Mouse (Mus musculus): ENCODE results near the gene Khdc1c. TPM values are rescaled to one million over a fixed set of nuclear protein-coding genes. Genes with fewer than 3 reads are reported as not detected.
"Not testable (repeated sequence)": the region's sequence is repeated elsewhere in the genome, so short reads cannot be mapped to it uniquely, and the experiment has no call there.

Gene Khdc1c
- polyA plus RNA-seq, 1 experiment from 2014 or later = not detected

DNA sequence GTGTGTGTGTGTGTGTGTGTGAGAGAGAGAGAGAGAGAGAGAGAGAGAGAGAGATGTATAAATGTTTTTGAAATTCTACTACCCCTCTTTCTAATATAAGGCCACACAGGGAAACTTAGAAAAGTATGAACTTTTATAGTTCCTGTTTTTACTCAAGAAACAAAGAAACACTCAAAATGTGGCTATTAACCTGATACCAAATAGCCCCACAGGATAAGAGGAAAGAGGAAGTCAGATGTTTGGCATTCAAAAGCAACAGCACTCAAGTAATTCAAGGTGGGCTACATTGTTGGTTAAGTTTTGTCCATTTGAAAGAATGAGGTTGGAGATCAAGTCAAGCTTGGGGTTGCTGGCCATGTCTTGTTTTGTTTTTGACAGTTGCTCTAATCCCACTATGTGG is 32.3 kb upstream of the Khdc1c start:
- Histone ChIP-seq H3K9me3 (ENCODE audit: control insufficient read depth, low read length) (no peaks in the 10 kb centered on the region), H3K4me2 (ENCODE audit: low read depth, severe bottlenecking) (no peak overlapping the region), H3K27me3 (ENCODE audit: control insufficient read depth, insufficient read depth, low read length) (no peaks in the 10 kb centered on the region), H3K36me3 (ENCODE audit: control insufficient read depth, insufficient read depth, low read length) (no peaks in the 10 kb centered on the region), H3K27ac (replicated peaks; ENCODE audit: low read depth, low read length) (no peak overlapping the region), H3K4me1 (ENCODE audit: control insufficient read depth, insufficient read depth, low read length) (no peaks in the 10 kb centered on the region), H3K9ac (ENCODE audit: low read length) (no peak overlapping the region), H3K4me3 (ENCODE audit: low read depth, low read length) (no peak overlapping the region)
- DNase-seq (ENCODE audit: low spot score) (no peak), ATAC-seq (ENCODE audit: insufficient number of reproducible peaks, low FRiP score, low TSS enrichment, low read depth) (no peak)

DNA sequence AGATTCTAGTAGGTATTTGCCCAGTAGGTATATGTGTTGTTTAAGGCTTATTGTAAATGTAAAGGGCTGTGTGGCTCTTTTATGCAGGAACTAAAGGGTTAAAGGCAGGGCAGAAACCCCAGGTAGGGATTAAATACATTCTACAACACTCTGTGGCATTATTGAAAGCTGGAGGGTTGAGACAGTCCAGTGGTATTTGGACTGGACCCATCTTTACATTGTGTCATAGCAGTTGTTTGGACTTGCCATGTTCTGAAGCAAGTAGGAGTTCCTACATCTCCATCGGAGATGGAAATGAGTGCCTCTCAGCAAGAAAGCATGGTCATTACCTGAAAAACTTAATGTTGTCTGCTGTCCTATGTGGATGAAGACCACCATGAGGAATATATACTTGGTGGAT is 27.4 kb upstream of the Khdc1c start:
- 100% methylated on average over 1 of the region's 1 CpGs for WGBS
- ATAC-seq (ENCODE audit: insufficient number of reproducible peaks, low FRiP score, low TSS enrichment, low read depth) (no peak), DNase-seq (ENCODE audit: low spot score) (no peak)
- Histone ChIP-seq H3K9me3 (ENCODE audit: control insufficient read depth, low read length) (no peaks in the 10 kb centered on the region), H3K4me1 (ENCODE audit: control insufficient read depth, insufficient read depth, low read length) (no peaks in the 10 kb centered on the region), H3K27ac (replicated peaks; ENCODE audit: low read depth, low read length) (no peak overlapping the region), H3K36me3 (ENCODE audit: control insufficient read depth, insufficient read depth, low read length) (no peaks in the 10 kb centered on the region), H3K27me3 (ENCODE audit: control insufficient read depth, insufficient read depth, low read length) (no peaks in the 10 kb centered on the region), H3K4me2 (ENCODE audit: low read depth, severe bottlenecking) (no peak overlapping the region), H3K9ac (ENCODE audit: low read length) (no peak overlapping the region), H3K4me3 (ENCODE audit: low read depth, low read length) (no peak overlapping the region)

GRCm38 (mm10) chr1:21344253-21344652 is 23.9 kb upstream of the Khdc1c start:
- WGBS = 63% methylated on average over 4 of the region's 4 CpGs
- H3K27me3 ChIP-seq (ENCODE audit: control insufficient read depth, insufficient read depth, low read length) = no peaks in the 10 kb centered on the region
- no peak overlapping the region for H3K27ac ChIP-seq (replicated peaks; ENCODE audit: low read depth, low read length)
- ATAC-seq (ENCODE audit: insufficient number of reproducible peaks, low FRiP score, low TSS enrichment, low read depth) (no peak), DNase-seq (ENCODE audit: low spot score) (peak; percentile 27)
- no peak overlapping the region for H3K9ac ChIP-seq (ENCODE audit: low read length)
- no peak overlapping the region for H3K4me3 ChIP-seq (ENCODE audit: low read depth, low read length)
- no peaks in the 10 kb centered on the region for H3K36me3 ChIP-seq (ENCODE audit: control insufficient read depth, insufficient read depth, low read length)
- no peaks in the 10 kb centered on the region for H3K4me1 ChIP-seq (ENCODE audit: control insufficient read depth, insufficient read depth, low read length)
- H3K4me2 ChIP-seq (ENCODE audit: low read depth, severe bottlenecking) = no peak overlapping the region
- H3K9me3 ChIP-seq (ENCODE audit: control insufficient read depth, low read length) = no peaks in the 10 kb centered on the region

- H3K9me3 ChIP-seq (ENCODE audit: control insufficient read depth, low read length); H3K4me3 ChIP-seq (ENCODE audit: low read depth, low read length); H3K4me1 ChIP-seq (ENCODE audit: control insufficient read depth, insufficient read depth, low read length); H3K27ac ChIP-seq (replicated peaks; ENCODE audit: low read depth, low read length); H3K36me3 ChIP-seq (ENCODE audit: control insufficient read depth, insufficient read depth, low read length); H3K9ac ChIP-seq (ENCODE audit: low read length); H3K4me2 ChIP-seq (ENCODE audit: low read depth, severe bottlenecking); DNase-seq (ENCODE audit: low spot score); ATAC-seq (ENCODE audit: insufficient number of reproducible peaks, low FRiP score, low TSS enrichment, low read depth); H3K27me3 ChIP-seq (ENCODE audit: control insufficient read depth, insufficient read depth, low read length): not testable (repeated sequence)
- WGBS = 89% methylated on average over 7 of the region's 7 CpGs
These were observed 23.4 kb upstream of the Khdc1c start for GRCm38 (mm10) chr1:21344752-21345151.

DNA sequence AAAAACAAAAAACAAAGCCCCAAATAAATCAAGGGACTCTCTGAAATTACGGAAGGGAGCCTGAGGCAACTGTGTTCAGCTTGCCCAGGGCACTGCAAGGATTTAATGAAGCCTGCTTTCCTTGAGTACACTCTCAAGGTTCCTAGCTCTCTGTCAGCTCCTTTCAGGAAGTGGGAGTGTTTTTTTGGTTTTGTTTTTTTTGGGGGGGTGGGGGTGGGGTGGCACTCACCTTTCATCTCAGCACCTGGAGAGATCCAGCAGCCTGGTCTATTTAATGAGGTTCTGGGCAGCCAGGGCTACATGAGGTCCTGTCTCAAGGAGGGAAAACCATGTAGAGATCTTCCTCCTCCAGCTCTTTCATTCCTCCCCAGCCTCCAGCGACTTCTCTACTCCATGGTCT is 18.8 kb upstream of the Khdc1c start, which contains the start of gene Khdc1a:
Gene Khdc1a (plus strand): TSS at position 301 of the 400 bp plus-strand sequence.
- H3K27me3 ChIP-seq (ENCODE audit: control insufficient read depth, insufficient read depth, low read length) = no peaks in the 10 kb centered on the region
- ATAC-seq (ENCODE audit: insufficient number of reproducible peaks, low FRiP score, low TSS enrichment, low read depth) (no peak), DNase-seq (ENCODE audit: low spot score) (no peak)
- H3K4me1 ChIP-seq (ENCODE audit: control insufficient read depth, insufficient read depth, low read length) = no peaks in the 10 kb centered on the region
- no peak within 1 kb of the TSS for H3K4me2 ChIP-seq (ENCODE audit: low read depth, severe bottlenecking)
- H3K9me3 ChIP-seq (ENCODE audit: control insufficient read depth, low read length) = no peaks in the 10 kb centered on the region
- no peak within 1 kb of the TSS for H3K9ac ChIP-seq (ENCODE audit: low read length)
- no peak within 1 kb of the TSS for H3K27ac ChIP-seq (replicated peaks; ENCODE audit: low read depth, low read length)
- H3K4me3 ChIP-seq (ENCODE audit: low read depth, low read length) = no peak within 1 kb of the TSS
- H3K36me3 ChIP-seq (ENCODE audit: control insufficient read depth, insufficient read depth, low read length) = no peaks in the 10 kb centered on the region
- WGBS = 63% methylated on average over 2 of the region's 2 CpGs

DNA sequence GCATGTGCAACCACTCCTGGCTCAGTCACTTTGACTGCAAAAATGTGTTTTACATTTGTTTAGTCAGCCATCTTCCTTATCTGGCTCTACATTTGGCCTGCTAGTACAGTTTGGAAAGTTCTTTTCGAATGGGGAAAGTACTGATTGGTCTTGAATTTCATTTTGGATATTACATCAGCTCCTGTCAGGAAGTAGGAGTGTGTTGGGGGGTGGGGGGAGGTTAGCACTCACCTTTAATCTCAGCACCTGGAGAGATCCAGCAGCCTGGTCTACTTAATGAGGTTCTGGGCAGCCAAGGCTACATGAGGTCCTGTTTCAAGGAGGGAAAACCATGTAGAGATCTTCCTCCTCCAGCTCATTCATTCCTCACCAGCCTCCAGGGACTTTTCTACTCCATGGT is 15.1 kb downstream of the Khdc1c start, which contains the start of gene Khdc1b:
Gene Khdc1b (plus strand): TSS at position 301 of the 400 bp plus-strand sequence.
- no peaks in the 10 kb centered on the region for H3K9me3 ChIP-seq (ENCODE audit: control insufficient read depth, low read length)
- H3K27ac ChIP-seq (replicated peaks; ENCODE audit: low read depth, low read length) = no peak within 1 kb of the TSS
- DNase-seq (ENCODE audit: low spot score) (no peak), ATAC-seq (ENCODE audit: insufficient number of reproducible peaks, low FRiP score, low TSS enrichment, low read depth) (no peak)
- H3K27me3 ChIP-seq (ENCODE audit: control insufficient read depth, insufficient read depth, low read length) = no peaks in the 10 kb centered on the region
- no peak within 1 kb of the TSS for H3K4me2 ChIP-seq (ENCODE audit: low read depth, severe bottlenecking)
- no peak within 1 kb of the TSS for H3K4me3 ChIP-seq (ENCODE audit: low read depth, low read length)
- no peak within 1 kb of the TSS for H3K9ac ChIP-seq (ENCODE audit: low read length)
- H3K4me1 ChIP-seq (ENCODE audit: control insufficient read depth, insufficient read depth, low read length) = no peaks in the 10 kb centered on the region
- no peaks in the 10 kb centered on the region for H3K36me3 ChIP-seq (ENCODE audit: control insufficient read depth, insufficient read depth, low read length)
- 91% methylated on average over 1 of the region's 1 CpGs for WGBS

DNA sequence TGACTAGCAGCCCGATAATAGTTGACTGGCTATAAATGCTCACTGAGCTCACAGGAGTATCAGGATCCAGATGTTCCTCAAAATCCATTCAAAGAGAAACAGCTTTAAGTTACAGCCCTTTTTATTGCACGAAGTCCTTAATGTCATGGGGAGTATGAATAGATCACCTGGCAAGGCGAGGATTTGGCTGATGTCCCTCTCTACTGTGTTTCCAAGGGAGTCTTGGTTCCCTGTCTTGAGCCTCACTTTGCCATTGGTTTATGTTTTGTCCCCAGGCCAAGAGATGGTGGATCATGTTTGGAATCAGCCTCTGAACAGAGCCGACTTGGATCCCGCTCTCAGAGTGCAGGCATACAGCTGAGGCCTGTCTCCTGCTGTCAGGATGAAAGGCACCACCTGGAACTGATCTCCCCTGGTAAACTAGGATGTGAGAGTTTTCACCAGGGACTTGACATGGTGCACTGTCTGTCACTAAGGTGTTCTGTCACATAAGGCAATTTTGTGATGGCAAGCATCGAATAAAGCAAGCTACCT is 23.1 kb downstream of the Khdc1c start:
- ATAC-seq (ENCODE audit: insufficient number of reproducible peaks, low FRiP score, low TSS enrichment, low read depth) (no peak), DNase-seq (ENCODE audit: low spot score) (no peak)
- 63% methylated on average over 6 of the region's 6 CpGs for WGBS
- Histone ChIP-seq H3K9ac (ENCODE audit: low read length) (no peak overlapping the region), H3K9me3 (ENCODE audit: control insufficient read depth, low read length) (no peaks in the 10 kb centered on the region), H3K27me3 (ENCODE audit: control insufficient read depth, insufficient read depth, low read length) (no peaks in the 10 kb centered on the region), H3K4me1 (ENCODE audit: control insufficient read depth, insufficient read depth, low read length) (no peaks in the 10 kb centered on the region), H3K27ac (replicated peaks; ENCODE audit: low read depth, low read length) (no peak overlapping the region), H3K4me2 (ENCODE audit: low read depth, severe bottlenecking) (no peak overlapping the region), H3K36me3 (ENCODE audit: control insufficient read depth, insufficient read depth, low read length) (no peaks in the 10 kb centered on the region), H3K4me3 (ENCODE audit: low read depth, low read length) (no peak overlapping the region)

GRCm38 (mm10) chr1:21402804-21403203 is 34.7 kb downstream of the Khdc1c start:
- Histone ChIP-seq H3K36me3 (ENCODE audit: control insufficient read depth, insufficient read depth, low read length) (no peaks in the 10 kb centered on the region), H3K9ac (ENCODE audit: low read length) (no peak overlapping the region), H3K4me1 (ENCODE audit: control insufficient read depth, insufficient read depth, low read length) (no peaks in the 10 kb centered on the region), H3K27ac (replicated peaks; ENCODE audit: low read depth, low read length) (no peak overlapping the region), H3K9me3 (ENCODE audit: control insufficient read depth, low read length) (no peaks in the 10 kb centered on the region), H3K27me3 (ENCODE audit: control insufficient read depth, insufficient read depth, low read length) (no peaks in the 10 kb centered on the region), H3K4me3 (ENCODE audit: low read depth, low read length) (no peak overlapping the region), H3K4me2 (ENCODE audit: low read depth, severe bottlenecking) (no peak overlapping the region)
- WGBS = 81% methylated on average over 8 of the region's 8 CpGs
- DNase-seq (ENCODE audit: low spot score) (no peak), ATAC-seq (ENCODE audit: insufficient number of reproducible peaks, low FRiP score, low TSS enrichment, low read depth) (no peak)

- H3K27me3 ChIP-seq (ENCODE audit: control insufficient read depth, insufficient read depth, low read length) = no peaks in the 10 kb centered on the region
- H3K27ac ChIP-seq (replicated peaks; ENCODE audit: low read depth, low read length) = no peak overlapping the region
- 38% methylated on average over 2 of the region's 2 CpGs for whole genome bisulfite sequencing
- H3K36me3 ChIP-seq (ENCODE audit: control insufficient read depth, insufficient read depth, low read length) = no peaks in the 10 kb centered on the region
- H3K4me2 ChIP-seq (ENCODE audit: low read depth, severe bottlenecking) = no peak overlapping the region
- DNase-seq (ENCODE audit: low spot score) (no peak), ATAC-seq (ENCODE audit: insufficient number of reproducible peaks, low FRiP score, low TSS enrichment, low read depth) (no peak)
- H3K4me3 ChIP-seq (ENCODE audit: low read depth, low read length) = no peak overlapping the region
- no peaks in the 10 kb centered on the region for H3K9me3 ChIP-seq (ENCODE audit: control insufficient read depth, low read length)
- no peaks in the 10 kb centered on the region for H3K4me1 ChIP-seq (ENCODE audit: control insufficient read depth, insufficient read depth, low read length)
- no peak overlapping the region for H3K9ac ChIP-seq (ENCODE audit: low read length)
These were observed 39.1 kb downstream of the Khdc1c start for GRCm38 (mm10) chr1:21407266-21407665.

Data from limb, embryonic 11.5 days (tissue).